Mouse (Mus musculus) 3134 (cell line): Measurements from ENCODE around the gene Rflna.

Experiments
- DNase-seq: peaks from one replicate; pipeline ENCODE4 v3.0.0-alpha.2; 2011; ENCODE audit warnings: low spot score; ENCODE audit not compliant: insufficient read length; ENCODE audit errors: extremely low read depth

The Rflna gene

GRCm38 (mm10) chr5:125002969-125003872 is at the start of gene Rflna:
Rflna (plus strand) TSS chr5:125003221.
- DNase-seq = no peak

GRCm38 (mm10) chr5:124954404-124955305 is 48.4 kb upstream of the Rflna start:
- DNase-seq = no peak

GRCm38 (mm10) chr5:124957491-124957890 is 45.5 kb upstream of the Rflna start:
- peak; percentile 65 for DNase-seq

GRCm38 (mm10) chr5:124959099-124959498 is 43.9 kb upstream of the Rflna start:
- DNase-seq = no peak

- peak; percentile 66 for DNase-seq
Observed at GRCm38 (mm10) chr5:124960131-124960901, 42.7 kb upstream of the Rflna start.

GRCm38 (mm10) chr5:124961433-124961832 is 41.6 kb upstream of the Rflna start:
- no peak for DNase-seq

GRCm38 (mm10) chr5:124962761-124963160 is 40.3 kb upstream of the Rflna start:
- DNase-seq = no peak

- DNase-seq = peak; percentile 83
Observed at GRCm38 (mm10) chr5:124963806-124964672, 39.0 kb upstream of the Rflna start.

GRCm38 (mm10) chr5:124966622-124967332 is 36.2 kb upstream of the Rflna start:
- peak; percentile 90 for DNase-seq

GRCm38 (mm10) chr5:124969790-124970189 is 33.2 kb upstream of the Rflna start:
- DNase-seq = peak; percentile 33

- DNase-seq = no peak
Observed at GRCm38 (mm10) chr5:124986222-124986621, 16.8 kb upstream of the Rflna start.

- no peak for DNase-seq
Observed at GRCm38 (mm10) chr5:124986656-124987055, 16.4 kb upstream of the Rflna start.

- no peak for DNase-seq
Observed at GRCm38 (mm10) chr5:124989724-124990123, 13.3 kb upstream of the Rflna start.

- no peak for DNase-seq
Observed at GRCm38 (mm10) chr5:124992323-124992722, 10.7 kb upstream of the Rflna start.

- DNase-seq = no peak
Observed at GRCm38 (mm10) chr5:124992891-124993290, 10.1 kb upstream of the Rflna start.

GRCm38 (mm10) chr5:124996816-124997215 is 6.2 kb upstream of the Rflna start:
- no peak for DNase-seq

GRCm38 (mm10) chr5:124997913-124998312 is 5.1 kb upstream of the Rflna start:
- no peak for DNase-seq

GRCm38 (mm10) chr5:125000756-125001250 is 2.2 kb upstream of the Rflna start:
- no peak for DNase-seq

GRCm38 (mm10) chr5:125003873-125004255 is 843 bp downstream of the Rflna start:
- no peak for DNase-seq
